Comparison of ENCODE assay signal across 27 mouse cellular contexts in the genomic region with DNA sequence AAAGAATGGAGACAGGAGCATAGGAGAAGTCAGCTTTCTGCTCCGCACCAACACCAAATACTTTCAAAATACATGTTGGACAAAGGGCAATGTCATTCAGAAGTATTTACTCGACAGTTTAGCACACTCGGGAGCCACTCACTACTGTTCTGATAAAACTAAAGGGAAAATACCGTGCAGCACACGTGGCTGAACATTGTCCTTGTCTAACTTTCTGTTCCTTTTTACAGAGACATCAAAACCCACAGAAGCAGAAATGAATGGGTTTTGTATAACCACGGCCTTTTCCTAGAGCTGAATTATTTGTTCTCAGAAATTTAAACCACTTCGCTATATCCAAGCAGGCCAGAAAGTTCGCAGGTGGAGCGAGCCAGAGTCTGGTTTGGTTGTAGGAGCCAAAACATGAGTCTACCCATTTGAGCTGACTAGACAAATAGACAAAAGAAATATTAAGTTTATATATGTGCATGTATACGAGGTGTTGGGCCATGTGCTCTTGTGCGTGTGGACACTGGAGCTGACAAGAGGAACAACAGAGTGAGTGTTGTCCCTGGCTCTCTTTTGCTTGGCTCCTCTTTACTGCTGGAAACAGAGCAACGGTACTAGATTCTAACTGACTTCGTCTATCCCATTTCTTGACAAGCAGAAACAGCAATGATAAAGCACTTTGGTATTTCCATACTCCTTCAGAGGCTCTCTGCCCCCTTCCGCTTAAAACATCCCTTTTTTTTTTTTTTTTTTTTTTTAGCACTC. TPM values are rescaled to one million over a fixed set of nuclear protein-coding genes. Genes with fewer than 3 reads are reported as not detected.
DNase-seq lines count a peak whose midpoint lies in the region; ATAC-seq lines count a peak whose summit lies in the region.
"Had no signal": no experiment of that assay in that cellular context is flagged by ENCODE, and none has a peak within 500 bp of the region (broad histone marks: within the 10 kb centered on the region; RNA-seq: fewer than 3 reads in every experiment).

No protein-coding gene starts in this region.

- ATAC-seq in lung, embryonic 15.5 days (ENCODE audit: borderline replicate concordance, extremely low read depth, low FRiP score, low TSS enrichment) = peak; percentile 69; the same call in 1 of the 2 replicates
- ATAC-seq in hematopoietic stem cell, adult 5-6 weeks (replicated peaks in 1 of 2; ENCODE audit: insufficient read depth in 1 of 2, low FRiP score in 2 of 2, low TSS enrichment in 1 of 2, low read depth in 1 of 2, poor library complexity in 2 of 2, severe bottlenecking in 2 of 2) = peak; percentile 53 to 61
- ATAC-seq: forebrain, embryonic 13.5 days; intestine, postnatal 0 days had no signal

- no peaks in the 10 kb centered on the region for H3K9me3 ChIP-seq in lung, embryonic 15.5 days
- H3K9me3 ChIP-seq: embryonic facial prominence, embryonic 13.5 days; forebrain, embryonic 13.5 days; heart, embryonic 10.5 days; limb, embryonic 13.5 days; midbrain, embryonic 12.5 days had no signal

- H3K27ac ChIP-seq in lung, embryonic 15.5 days = no peak overlapping the region; the same call in 1 of the 2 replicates
- H3K27ac ChIP-seq: embryonic facial prominence, embryonic 13.5 days; forebrain, embryonic 13.5 days; heart, embryonic 10.5 days; limb, embryonic 13.5 days; liver, embryonic 14.5 days; midbrain, embryonic 12.5 days had no signal

- no peak overlapping the region for H3K9ac ChIP-seq in lung, embryonic 15.5 days
- H3K9ac ChIP-seq: embryonic facial prominence, embryonic 13.5 days; forebrain, embryonic 13.5 days; limb, embryonic 13.5 days; liver, embryonic 14.5 days; midbrain, embryonic 12.5 days had no signal

- no peak overlapping the region for H3K4me3 ChIP-seq in lung, embryonic 15.5 days
- H3K4me3 ChIP-seq: embryonic facial prominence, embryonic 13.5 days; forebrain, embryonic 13.5 days; heart, embryonic 10.5 days; limb, embryonic 13.5 days; midbrain, embryonic 12.5 days had no signal

- no peak overlapping the region for H3K4me2 ChIP-seq in lung, embryonic 15.5 days
- H3K4me2 ChIP-seq: embryonic facial prominence, embryonic 13.5 days; forebrain, embryonic 13.5 days; limb, embryonic 13.5 days; midbrain, embryonic 12.5 days had no signal

- no peak for DNase-seq in lung, postnatal 36 days
- DNase-seq in thymus, postnatal 0 days (ENCODE audit: low spot score) = peak; percentile 3
- DNase-seq in thymus, postnatal 36 days = no peak
- DNase-seq in gastrocnemius, postnatal 36 days = no peak
- DNase-seq in adrenal gland, postnatal 14 days = no peak
- DNase-seq: adrenal gland, adult 8-10 months; cerebellum, adult 2 months; cerebellum, postnatal 25 days; embryo, embryonic 11 days; kidney, postnatal 25 days; lung, postnatal 4 days; thymus, adult 18-20 months had no signal

- no peaks in the 10 kb centered on the region for H3K36me3 ChIP-seq in lung, embryonic 15.5 days
- H3K36me3 ChIP-seq: embryonic facial prominence, embryonic 13.5 days; heart, embryonic 10.5 days; limb, embryonic 13.5 days; midbrain, embryonic 12.5 days had no signal

- H3K4me1 ChIP-seq in lung, embryonic 15.5 days = peaks cover 3% of the 10 kb centered on the region; the same call in 1 of the 2 replicates
- H3K4me1 ChIP-seq: embryonic facial prominence, embryonic 13.5 days; forebrain, embryonic 13.5 days; heart, embryonic 10.5 days; limb, embryonic 13.5 days; midbrain, embryonic 12.5 days had no signal

- no peaks in the 10 kb centered on the region for H3K27me3 ChIP-seq in lung, embryonic 15.5 days
- H3K27me3 ChIP-seq: embryonic facial prominence, embryonic 13.5 days; forebrain, embryonic 13.5 days; limb, embryonic 13.5 days; midbrain, embryonic 12.5 days had no signal

- WGBS in lung, embryonic 15.5 days = 46% methylated on average over 14 of the region's 14 CpGs

- intact Hi-C loops in gastrocnemius, postnatal 36 days (cut with DNase I) = no loop called here

RNA-seq across cellular contexts. Expression of gene Pmch, which starts 36.5 kb away (rescaled TPM):
- polyA plus RNA-seq in lung, embryonic 15.5 days (2015; fragmentation: Nextera tagmentation; extraction: Ambion mirVana) = 0.34 and 0.62 TPM in 2 replicates
- polyA plus RNA-seq in thymus, postnatal 0 days (2015; fragmentation: Nextera tagmentation; extraction: Ambion mirVana) = 0.33 and 0.55 TPM in 2 replicates
- total RNA-seq in hematopoietic stem cell, adult 5-6 weeks (2017) = not detected in 2 replicates
- total RNA-seq in gastrocnemius, postnatal 36 days (2021) = not detected
- not detected in 2 replicates for total RNA-seq in adrenal gland, postnatal 14 days (2021)
- total RNA-seq: adrenal gland, adult 8-10 months; gastrocnemius, adult 18-20 months; MEL; monocyte, adult 5-6 weeks; neutrophil, adult 5-6 weeks had no signal
- polyA plus RNA-seq: gonadal fat pad, adult 2 months; intestine, postnatal 0 days; kidney, embryonic 14.5 days had no signal
